Mouse (Mus musculus): ENCODE results near the gene Ncan.

The Ncan gene

DNA sequence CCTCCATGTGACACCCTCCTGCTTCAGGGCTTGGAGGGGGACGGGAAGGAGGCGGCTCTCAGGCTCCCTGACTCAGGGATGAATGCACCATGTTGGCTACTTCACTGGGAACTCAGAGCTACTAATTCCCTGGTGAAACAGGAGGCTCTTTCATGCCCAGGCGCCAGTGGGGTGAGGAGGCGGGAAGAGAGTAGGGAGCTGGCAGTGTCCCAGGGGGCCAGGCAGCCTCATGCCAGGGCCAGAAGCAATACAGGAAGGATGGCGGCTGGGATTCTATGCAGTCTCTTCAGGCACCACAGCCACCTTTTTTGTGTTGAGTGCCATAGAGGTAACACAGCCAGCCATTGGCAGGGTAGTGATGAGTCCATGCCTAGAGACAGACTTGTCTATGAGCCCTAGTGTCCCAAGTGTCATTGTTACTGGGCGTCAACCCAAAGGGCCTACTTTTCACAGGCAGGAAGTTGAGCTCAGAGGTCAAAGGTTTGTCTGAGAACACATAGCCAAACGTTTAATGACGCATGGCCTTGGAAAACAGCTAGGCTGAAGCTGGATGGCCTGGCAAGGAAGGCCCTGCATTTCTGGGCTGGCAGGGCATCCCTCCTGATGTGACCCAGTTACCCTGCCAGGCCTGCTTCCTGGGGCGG lies 8.8 kb upstream of the Ncan start:
- peak; percentile 77 for DNase-seq (ENCODE audit: low read depth)

DNA sequence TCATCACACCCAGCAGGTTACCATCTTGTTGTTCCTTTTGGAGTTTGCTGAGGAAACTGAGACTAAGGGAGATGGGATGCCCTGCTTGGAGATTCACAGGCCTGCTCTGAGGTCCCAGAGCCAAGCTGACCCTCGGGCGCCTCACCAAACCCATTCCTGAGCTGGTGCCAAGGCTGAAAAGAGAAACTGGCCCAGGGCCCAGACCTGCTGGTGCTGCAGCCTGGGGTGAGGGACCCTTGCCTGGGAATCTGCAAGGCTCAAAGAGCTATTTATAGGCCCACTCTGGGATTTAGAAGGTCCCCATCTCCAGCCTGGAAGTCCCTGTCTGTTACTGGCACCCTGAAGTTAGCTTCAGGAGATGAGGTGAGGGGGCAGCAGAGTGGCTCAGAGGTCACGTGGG lies 7.8 kb upstream of the Ncan start:
- peak; percentile 70 for DNase-seq (ENCODE audit: low read depth)

DNA sequence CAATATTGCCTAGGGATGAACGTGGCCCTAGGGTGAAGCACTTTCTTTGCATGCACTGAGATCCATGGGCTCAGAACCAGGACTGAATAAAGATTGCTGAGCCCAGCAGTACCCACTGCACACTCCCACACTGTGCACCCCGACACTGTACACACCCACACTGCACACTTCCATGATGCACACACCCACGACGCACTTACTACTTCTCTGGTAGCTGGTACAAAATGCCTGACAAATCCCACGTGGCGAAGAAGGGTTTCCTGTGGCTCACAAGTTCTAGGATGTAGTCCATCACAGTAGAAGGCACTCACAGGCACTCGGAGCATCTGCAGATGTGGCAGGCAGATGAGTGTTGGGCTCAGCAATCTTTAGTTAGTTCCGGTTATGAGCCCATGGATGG lies 4.3 kb upstream of the Ncan start:
- DNase-seq (ENCODE audit: low read depth) = no peak

DNA sequence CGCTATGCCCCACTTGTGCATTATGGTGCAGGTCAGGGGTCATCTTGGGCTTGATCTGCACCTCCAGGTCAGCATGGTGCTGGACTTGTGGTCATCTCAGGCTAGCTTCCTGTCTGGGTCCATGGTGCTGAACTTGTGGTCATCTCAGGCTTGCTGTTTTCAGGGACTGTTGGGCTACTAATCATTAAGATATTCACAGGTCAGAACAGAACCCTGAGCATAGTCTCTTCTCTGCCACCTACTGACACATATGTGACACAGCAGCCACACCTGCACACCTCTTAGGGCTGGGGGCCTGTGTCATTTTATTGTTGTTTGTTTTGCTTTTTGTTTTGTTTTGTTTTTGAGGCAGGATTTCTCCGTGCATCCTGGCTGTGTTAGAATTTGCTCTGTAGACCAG lies 2.2 kb upstream of the Ncan start:
- peak; percentile 46 for DNase-seq (ENCODE audit: low read depth)

DNA sequence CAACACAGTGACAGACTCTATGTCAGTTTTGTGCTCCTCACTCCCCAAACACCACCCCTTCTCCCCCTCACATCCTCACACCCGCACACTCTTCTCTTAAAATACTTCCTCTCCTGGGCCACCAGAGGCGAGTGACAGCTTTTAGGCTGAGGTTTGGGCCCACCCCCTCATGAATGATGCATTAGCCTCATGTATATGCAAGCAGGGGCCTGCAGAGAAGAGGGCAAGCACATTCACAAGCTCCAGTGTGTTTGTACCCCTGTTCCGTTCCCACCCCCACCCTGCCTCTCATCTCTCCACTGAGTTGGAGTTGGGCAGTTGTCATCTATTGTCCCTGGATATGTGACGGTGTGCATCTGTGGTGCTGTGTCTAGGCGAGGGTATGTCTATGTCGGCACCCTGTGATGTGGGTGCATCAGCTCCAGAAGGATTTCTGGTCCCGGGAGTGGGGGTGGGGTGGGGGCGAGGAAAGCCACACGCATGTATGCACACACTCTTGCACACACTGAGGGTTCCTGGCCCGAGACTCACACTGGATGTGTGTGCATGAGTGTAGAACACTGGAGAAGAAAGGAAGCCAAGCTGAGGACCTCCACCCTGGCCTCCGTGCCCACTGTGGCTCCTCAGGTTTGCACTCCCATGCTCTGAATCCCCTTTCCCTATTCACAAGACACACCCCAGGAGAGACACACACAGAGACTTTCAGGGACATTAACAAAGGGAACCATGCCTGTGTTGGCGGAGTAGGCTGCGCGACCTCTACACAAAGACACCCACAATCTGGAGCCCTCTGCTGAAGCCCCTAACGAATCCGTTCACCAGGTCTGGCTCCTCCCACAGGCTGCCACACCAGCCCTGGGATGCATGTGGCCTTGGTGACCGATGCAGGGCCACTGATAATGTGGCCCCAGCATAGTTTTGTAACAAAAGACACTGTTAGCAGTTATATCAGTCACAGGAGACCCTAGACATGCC lies 1.7 kb downstream of the Ncan start:
- DNase-seq (ENCODE audit: low read depth) = no peak

DNA sequence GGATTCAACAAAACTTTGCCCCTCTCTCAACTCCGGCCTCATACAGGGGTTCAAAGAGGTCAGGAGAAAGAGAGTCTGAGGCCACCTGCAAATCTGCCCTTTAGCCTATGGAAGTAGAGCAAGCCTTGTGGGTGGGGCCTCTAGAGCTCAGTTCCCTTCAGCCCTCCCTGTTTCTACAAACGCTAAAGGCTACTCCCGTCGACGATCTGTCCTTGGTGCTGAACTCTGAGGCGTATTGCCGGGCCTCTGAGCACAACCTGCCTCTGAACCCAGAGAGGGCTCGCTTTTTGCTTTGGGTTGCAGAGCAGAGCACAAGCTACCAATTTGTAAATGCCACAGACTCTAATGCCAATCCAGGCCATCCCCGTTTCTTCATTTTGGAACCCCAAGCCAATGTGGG lies 3.1 kb downstream of the Ncan start:
- peak; percentile 86 for DNase-seq (ENCODE audit: low read depth)

DNA sequence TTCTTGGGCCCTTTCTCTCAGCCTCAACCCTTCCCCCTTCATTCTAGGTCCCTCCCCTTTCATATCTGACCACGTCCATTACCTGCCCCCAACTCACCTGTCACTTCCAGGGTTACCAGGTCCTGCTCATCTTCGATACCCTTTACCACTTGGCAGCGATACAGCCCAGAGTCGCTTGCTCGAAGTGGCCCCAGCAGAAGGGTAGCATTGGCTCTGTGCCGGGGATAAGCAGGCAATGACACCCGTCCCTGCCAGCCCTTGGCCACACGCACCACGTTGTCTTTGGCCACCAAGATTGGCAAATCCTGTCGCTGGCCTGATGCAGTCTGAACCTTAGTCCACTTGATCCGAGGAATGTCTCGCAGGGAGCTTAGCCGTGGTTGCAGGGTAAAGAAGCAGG lies 5.8 kb downstream of the Ncan start:
- DNase-seq (ENCODE audit: low read depth) = no peak

DNA sequence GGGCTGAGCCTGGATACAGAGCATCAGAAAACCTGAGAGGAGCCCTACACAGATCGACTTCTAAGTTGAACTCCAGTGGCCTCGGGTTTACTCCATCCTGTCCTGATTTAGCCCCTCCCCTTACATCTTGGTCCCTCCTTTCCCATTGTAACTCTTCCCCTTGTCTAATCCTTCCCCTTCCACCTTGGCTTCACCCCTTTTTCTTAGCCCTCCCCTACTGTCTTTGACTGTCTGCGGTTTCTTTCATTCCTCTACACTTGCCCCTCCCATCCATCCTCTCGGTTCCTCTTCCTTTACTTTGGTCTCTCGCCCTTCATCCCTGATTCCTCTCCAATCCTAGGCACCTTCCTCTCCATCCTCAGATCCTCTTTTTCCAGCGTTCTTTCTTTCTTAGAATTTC lies 6.2 kb downstream of the Ncan start:
- no peak for DNase-seq (ENCODE audit: low read depth)

DNA sequence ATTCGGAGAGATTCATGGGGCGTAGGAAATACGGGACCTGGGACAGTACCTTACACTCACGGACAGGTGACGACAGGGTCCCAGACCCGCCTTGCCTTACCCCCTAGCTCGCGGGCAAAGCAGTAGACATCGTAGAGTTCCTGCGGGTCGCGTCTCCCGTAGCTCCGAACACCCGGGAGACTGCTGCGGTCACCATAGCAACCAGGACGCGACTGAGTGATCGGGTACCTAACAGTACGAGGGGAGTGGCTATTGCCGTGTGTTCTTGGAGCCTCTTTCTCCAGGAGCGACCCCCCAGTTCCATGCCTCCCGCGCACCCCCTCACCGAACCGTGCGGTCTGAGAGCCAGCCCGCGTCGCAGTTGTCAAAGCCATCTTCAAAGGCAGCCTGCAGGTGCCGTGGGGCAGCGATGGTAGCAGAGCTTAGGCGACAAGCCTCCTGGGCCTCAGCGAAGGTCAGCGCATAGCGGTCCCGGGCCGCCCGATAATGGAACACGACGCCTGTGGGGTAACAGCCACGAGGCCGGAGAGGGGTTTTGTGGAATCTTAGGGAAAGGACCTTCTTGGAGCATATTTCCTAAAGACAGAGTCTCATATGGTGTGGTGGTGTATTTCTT lies 8.2 kb downstream of the Ncan start:
- no peak for DNase-seq (ENCODE audit: low read depth)

DNA sequence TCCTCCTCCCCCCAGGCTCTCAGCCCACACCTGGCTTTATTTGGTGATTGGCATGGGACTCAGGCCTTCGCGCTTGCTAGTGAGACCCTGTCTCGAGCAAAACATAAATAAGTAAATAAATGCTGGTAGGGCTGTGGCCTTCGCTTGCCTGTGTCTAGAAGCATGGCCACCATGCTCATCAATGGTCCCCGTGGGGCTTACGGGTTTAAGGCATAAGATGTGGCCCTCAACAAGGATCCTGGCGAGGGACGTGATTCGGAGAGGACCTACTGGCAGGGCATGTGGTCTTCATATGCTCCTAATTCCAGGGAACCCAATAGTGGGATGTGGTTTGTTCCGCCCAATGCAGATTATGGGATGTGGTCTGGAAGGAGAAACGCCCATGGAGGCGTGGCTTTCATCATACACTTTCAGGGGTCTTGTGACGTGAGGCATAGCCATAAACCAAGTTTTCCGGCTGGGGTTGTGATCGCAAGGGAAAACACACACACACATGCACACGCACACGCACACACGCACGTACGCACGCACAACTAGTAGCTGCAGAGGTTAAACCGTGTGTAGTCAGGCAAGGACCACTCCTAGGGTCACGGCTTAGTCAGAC lies 9.4 kb downstream of the Ncan start:
- DNase-seq (ENCODE audit: low read depth) = no peak

DNA sequence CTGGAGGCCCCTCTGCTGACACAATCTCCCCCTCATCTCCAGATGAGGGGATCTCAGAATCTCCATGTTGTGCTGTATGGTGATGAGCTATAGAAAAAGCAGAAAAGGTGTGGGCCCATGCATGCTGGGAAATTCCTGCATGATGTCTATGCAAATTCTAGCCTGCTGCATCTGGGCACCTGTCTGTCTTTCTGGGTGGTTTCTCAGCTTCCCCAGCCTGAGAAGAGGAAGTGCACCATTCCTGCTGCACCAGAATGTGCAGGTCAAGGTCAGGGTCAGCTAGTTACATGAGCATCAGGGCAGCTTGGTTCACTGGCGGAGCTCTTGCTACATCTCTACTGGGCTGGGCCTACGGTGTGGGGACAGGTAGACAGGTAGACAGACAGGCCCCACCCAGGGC lies 10.2 kb downstream of the Ncan start:
- DNase-seq (ENCODE audit: low read depth) = no peak

DNA sequence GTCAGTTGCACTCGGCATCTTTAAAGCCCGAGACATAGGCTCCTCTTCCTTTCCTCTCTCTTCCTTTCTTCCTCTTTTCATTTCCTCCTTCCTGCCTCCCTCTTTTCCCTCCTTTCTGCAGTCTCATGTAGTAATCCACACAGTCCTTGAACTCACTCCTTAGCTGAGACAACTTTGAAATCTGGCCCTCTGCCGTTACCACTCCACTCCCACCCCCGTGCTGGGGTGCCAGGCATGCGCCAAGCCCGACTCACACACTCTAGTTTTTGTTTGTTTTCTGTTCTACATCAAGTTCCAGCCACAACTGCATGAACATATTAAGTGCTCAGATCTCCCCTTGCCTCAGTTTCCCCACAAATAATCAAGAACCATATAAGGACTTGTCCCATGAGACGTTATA lies 15.8 kb downstream of the Ncan start:
- DNase-seq (ENCODE audit: low read depth) = no peak

DNA sequence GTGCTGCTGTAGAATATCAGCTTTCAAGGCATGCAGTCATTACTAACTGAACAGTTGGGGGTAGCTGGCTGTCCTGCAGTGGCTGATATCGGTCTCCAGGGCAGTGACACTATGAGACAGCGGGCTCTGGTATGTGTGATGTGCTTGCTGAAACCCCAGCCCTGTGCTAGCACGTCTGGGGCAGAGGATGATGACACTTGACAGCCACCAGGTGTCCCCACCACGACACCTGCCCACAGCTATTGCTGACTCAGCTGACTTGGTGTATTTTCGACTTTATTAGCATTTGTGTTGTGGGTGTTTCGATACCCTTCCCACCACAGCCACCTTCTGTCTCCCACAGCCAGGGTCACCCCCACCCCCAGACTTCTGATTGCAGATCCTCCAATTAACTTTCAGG lies 16.2 kb downstream of the Ncan start:
- DNase-seq (ENCODE audit: low read depth) = peak; percentile 55

DNA sequence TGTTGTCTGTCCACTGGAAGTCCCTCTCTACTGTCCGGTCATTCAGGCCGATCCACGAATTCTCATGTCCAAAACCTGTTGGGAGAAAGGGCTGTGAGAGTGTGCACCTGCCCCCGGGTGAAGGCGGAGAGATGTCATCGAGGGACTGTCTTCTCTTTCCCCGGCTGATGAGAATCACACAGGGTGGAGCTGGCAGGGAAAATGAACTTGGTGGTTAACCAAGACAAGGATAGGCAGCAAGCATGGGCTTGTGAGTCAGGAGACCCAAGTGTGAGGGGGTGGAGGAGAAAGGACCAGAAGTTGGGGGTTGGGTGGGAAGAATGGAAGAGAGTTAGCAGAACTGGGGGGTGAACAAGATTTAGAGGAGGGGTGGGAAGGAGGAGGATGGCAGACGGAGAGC lies 20.4 kb downstream of the Ncan start:
- no peak for DNase-seq (ENCODE audit: low read depth)

DNA sequence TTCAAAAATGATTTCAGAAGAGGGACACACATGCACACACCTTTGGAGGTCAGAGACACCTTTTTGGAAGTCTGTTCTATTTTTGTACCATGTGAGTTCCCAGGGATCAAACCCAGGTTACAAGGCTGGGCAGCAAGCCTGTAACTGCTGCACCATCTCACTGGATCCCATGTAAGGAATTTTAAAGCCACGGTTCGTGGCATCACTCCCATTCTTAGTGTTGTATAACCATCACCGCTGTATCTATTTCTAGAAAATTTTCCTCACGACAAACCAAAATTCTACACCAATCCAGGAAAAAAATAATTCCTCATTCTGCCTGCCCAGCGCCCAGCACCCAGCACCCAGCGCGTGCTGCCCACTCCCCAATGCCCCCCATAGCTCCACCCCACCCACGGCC lies 21.4 kb downstream of the Ncan start:
- no peak for DNase-seq (ENCODE audit: low read depth)

DNA sequence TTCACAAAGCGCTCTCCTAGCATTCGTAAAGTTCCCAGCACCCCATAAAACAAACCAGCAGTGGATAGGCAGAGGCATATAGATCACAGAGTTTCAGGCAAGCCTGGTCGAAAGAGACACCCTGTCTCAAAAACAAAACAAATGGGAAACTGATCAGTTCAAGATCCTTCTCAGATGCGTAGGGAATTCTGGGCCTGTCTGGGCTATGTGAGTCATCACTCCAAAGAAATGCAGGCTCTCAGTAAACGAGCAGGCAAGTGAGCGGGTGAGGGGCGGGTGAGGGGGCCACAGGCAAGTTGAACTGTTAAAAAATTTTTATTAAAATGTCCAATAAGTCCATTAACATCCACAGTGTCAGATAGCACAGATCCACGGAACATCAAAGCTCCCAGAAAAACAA lies 27.9 kb downstream of the Ncan start:
- peak; percentile 76 for DNase-seq (ENCODE audit: low read depth)

DNA sequence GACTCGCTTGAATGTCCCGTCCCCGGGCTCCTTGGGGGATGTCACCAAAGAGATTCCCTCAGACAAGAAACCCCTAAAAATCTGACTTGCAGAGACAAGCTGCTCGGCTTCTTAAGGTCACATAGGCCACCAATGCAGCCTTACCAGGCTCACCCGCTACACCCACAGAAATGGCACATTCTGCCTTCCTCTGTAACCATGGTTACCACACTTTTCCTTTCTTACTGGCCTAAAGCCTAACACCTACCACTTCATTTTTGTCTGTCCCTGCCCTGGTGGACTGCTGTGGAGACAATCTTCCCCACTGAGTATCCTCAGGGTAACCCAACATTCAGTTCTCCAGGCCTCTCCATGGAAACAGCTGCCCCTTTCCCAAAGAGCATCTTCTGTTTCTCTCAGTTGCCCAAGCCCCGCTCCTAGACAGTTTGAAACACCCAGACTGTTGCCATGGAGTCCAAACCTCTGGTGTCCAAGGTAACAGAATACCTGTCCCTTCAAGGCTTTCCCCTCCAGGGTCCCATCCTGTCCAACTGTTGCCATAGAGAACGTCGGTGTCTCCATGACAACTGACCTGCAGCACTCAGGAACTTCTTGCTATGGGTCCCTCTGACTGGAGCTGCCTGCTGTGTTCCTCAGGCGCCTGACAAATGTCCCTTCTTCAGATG lies 31.2 kb downstream of the Ncan start:
- DNase-seq (ENCODE audit: low read depth) = no peak

DNA sequence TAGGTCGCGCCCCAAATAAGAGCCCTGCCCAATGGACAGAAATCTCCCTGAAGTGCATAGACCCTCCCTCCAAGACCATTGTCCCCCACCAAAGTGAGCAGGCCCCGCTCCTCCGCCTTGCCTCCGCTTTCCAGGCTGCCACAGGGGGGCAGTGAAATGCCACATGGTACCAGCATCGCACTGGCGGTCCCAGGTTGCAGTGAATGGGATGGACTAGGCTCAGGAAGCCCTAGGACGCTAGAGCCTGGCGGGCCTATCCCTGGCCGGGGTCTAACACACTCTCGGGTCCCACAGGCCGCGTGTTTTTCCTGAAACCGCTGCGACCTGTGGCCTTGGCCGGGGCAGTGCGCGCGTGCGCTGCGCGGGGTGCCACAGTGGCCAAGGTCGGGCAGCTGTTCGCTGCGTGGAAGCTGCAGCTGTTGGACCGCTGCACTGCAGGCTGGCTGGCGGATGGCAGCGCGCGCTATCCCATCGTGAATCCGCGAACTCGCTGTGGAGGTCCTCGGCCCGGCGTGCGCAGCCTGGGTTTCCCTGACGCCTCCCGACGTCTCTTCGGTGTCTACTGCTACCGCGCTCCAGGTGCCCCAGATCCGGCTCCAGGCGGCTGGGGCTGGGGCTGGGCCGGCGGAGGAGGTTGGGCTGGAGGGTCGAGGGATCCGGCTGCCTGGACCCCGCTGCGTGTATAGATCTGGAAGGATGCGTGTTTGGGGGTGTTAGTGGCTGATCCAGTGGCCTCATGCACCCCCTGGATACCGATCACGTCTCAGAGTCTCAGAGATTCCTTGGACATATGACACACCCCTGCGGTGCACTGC lies 32.6 kb downstream of the Ncan start:
- DNase-seq (ENCODE audit: low read depth) = peak; percentile 30

DNA sequence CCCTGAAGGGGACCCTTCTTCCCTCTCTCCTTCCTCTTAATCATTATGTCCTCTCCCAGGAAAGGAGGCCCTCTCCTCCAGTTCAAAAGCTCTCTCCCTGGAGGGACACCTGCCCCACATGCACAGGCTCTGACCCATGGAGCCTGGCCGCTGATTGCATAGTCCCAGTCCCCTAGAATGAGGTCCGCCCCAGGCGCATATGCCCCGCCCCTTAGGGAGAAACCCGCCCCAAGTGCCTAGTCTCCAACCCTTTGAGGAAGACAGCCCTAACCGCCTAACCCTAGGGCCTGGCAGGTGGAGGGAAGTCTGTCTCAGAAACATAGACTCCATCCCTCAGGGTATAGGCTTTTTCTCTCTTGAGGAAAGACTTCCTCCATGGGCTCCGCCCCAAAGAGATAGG lies 33.4 kb downstream of the Ncan start:
- DNase-seq (ENCODE audit: low read depth) = no peak

DNA sequence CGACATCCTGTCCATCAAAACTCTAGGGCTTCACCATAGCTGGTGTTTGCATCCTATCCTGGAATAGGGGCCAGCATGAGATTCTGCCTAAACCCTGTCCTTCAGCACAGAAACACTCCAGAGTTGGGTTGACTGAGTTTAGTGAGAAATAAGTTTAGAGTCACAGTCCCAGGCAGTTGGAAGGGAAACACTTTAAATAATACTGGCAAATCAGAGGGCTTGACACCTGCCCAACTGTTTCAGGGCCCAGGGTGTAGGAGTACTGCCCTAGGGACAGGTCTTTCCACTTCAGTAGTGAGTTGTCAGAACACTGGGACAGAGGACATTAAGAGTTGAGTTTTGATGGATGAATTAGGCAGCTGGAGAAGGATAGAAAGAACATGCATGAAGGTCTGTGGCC lies 34.5 kb downstream of the Ncan start:
- DNase-seq (ENCODE audit: low read depth) = no peak
